In the genomic region with DNA sequence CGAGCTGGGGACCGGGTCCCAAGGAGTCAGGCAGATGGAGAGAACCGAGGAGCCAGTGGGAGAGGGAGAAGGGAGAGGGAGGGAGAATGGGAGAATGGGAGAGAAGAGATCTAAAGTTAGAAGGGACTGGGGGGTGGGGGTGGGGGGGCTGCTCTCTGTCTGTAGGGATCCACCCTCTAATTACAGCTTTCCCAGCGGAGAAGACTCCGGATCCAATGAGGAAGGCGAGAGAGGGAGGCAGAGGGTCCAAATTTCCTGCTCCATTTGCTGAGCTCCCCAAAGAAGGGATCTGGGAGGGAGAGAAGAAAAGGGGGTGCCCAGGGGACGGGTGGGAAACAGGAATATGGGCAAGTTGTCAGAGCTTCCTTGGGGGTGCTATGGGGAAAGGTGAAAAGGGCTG, we compare ENCODE assay signal across 10 mouse cellular contexts. TPM values are rescaled to one million over a fixed set of nuclear protein-coding genes. Genes with fewer than 3 reads are reported as not detected.
A peak's percentile ranks its signal among the peaks of the same experiment; 100 is the strongest.
DNase-seq lines count a peak whose midpoint lies in the region; ATAC-seq lines count a peak whose summit lies in the region.
"Had no signal": no experiment of that assay in that cellular context is flagged by ENCODE, and none has a peak within 500 bp of the region (broad histone marks: within the 10 kb centered on the region; RNA-seq: fewer than 3 reads in every experiment).

No protein-coding gene starts in this region.

- H3K27ac ChIP-seq in neural tube, embryonic 11.5 days (ENCODE audit: low read depth, low read length), result no peak overlapping the region
- peak overlapping the region; percentile 79 for H3K27ac ChIP-seq in hindbrain, embryonic 10.5 days
- no peak overlapping the region for H3K27ac ChIP-seq in liver, embryonic 15.5 days (replicated peaks)

- ATAC-seq in neural tube, embryonic 11.5 days (ENCODE audit: insufficient read depth, low FRiP score, low TSS enrichment), result no peak
- ATAC-seq in liver, embryonic 15.5 days (ENCODE audit: insufficient read depth), result no peak
- ATAC-seq in megakaryocyte-erythroid progenitor cell, adult 5-6 weeks (replicated peaks; ENCODE audit: low FRiP score, low TSS enrichment, poor library complexity, severe bottlenecking), result no peak
- ATAC-seq: Patski had no signal

- H3K4me1 ChIP-seq in neural tube, embryonic 11.5 days (ENCODE audit: control insufficient read depth, insufficient read depth, low read length), result peaks cover 6% of the 10 kb centered on the region; the same call in 1 of the 2 replicates
- peaks cover 48% of the 10 kb centered on the region for H3K4me1 ChIP-seq in hindbrain, embryonic 10.5 days (replicated peaks)
- H3K4me1 ChIP-seq in liver, embryonic 15.5 days (replicated peaks), result peaks cover 9% of the 10 kb centered on the region; the same call in 1 of the 2 replicates

- 2% methylated on average over 7 of the region's 7 CpGs for WGBS in neural tube, embryonic 11.5 days
- WGBS in hindbrain, embryonic 10.5 days, result 5% methylated on average over 7 of the region's 7 CpGs
- WGBS in liver, embryonic 15.5 days (ENCODE audit: insufficient replicate concordance), result 22% methylated on average over 7 of the region's 7 CpGs

- no peaks in the 10 kb centered on the region for H3K9me3 ChIP-seq in neural tube, embryonic 11.5 days (ENCODE audit: control insufficient read depth, low read length)
- no peaks in the 10 kb centered on the region for H3K9me3 ChIP-seq in hindbrain, embryonic 10.5 days
- H3K9me3 ChIP-seq in liver, embryonic 15.5 days (replicated peaks), result no peaks in the 10 kb centered on the region

- DNase-seq in neural tube, embryonic 11.5 days (ENCODE audit: low spot score), result no peak
- no peak for DNase-seq in neural tube, embryonic 10.5 days (ENCODE audit: extremely low spot score, low spot score)
- DNase-seq in hindbrain, embryonic 10.5 days (ENCODE audit: low spot score), result no peak
- no peak for DNase-seq in layer of hippocampus, adult 11-12 months (ENCODE audit: low spot score)
- no peak for DNase-seq in urinary bladder, adult 18-20 months (ENCODE audit: low spot score in 2 of 2)
- DNase-seq: kidney, postnatal 10 days; right cerebral cortex, postnatal 25 days had no signal

- H3K4me2 ChIP-seq in neural tube, embryonic 11.5 days (ENCODE audit: low read depth), result peak overlapping the region; percentile 37
- H3K4me2 ChIP-seq in liver, embryonic 15.5 days, result 0 out of 2 replicates have a peak overlapping the region, but pooled peaks have one; percentile 20

- no peaks in the 10 kb centered on the region for H3K36me3 ChIP-seq in neural tube, embryonic 11.5 days (ENCODE audit: control insufficient read depth, insufficient read depth, low read length)
- H3K36me3 ChIP-seq in hindbrain, embryonic 10.5 days, result no peaks in the 10 kb centered on the region
- H3K36me3 ChIP-seq in liver, embryonic 15.5 days (replicated peaks), result no peaks in the 10 kb centered on the region

- no peak overlapping the region; the same call in 1 of the 2 replicates for H3K4me3 ChIP-seq in neural tube, embryonic 11.5 days (ENCODE audit: low read depth, low read length)
- peak overlapping the region; percentile 45 for H3K4me3 ChIP-seq in hindbrain, embryonic 10.5 days
- H3K4me3 ChIP-seq in liver, embryonic 15.5 days (replicated peaks), result no peak overlapping the region

- peak overlapping the region; percentile 11 for H3K9ac ChIP-seq in neural tube, embryonic 11.5 days (ENCODE audit: low read length)
- H3K9ac ChIP-seq in liver, embryonic 15.5 days, result no peak overlapping the region; the same call in 1 of the 2 replicates

- 0 out of 2 replicates have a peak, but pooled peaks cover 3% of the 10 kb centered on the region for H3K27me3 ChIP-seq in neural tube, embryonic 11.5 days (ENCODE audit: control insufficient read depth, insufficient read depth, low read length)
- H3K27me3 ChIP-seq in hindbrain, embryonic 10.5 days (ENCODE audit: insufficient read depth, poor library complexity, severe bottlenecking), result peaks cover 87% of the 10 kb centered on the region
- H3K27me3 ChIP-seq in liver, embryonic 15.5 days, result peaks cover 94% of the 10 kb centered on the region

RNA-seq across cellular contexts. Expression of a gene that starts 0.7 kb away (rescaled TPM):
- 0.70 and 0.96 TPM in 2 replicates for polyA plus RNA-seq in neural tube, embryonic 11.5 days (2014; fragmentation: Nextera tagmentation; extraction: Ambion mirVana)
- polyA plus RNA-seq in hindbrain, embryonic 10.5 days (2016; fragmentation: Nextera tagmentation; extraction: Ambion mirVana), result 1.0 and 1.2 TPM in 2 replicates
- polyA plus RNA-seq in liver, embryonic 15.5 days (2015; fragmentation: Nextera tagmentation; extraction: Ambion mirVana), result not detected in 2 replicates
- not detected in 2 replicates for total RNA-seq in megakaryocyte-erythroid progenitor cell, adult 5-6 weeks (2014; fragmentation: Nextera tagmentation)
- total RNA-seq in megakaryocyte-erythroid progenitor cell, adult 5-6 weeks (2017), result not detected in 2 replicates
- polyA plus RNA-seq: Patski had no signal

RNA-seq across cellular contexts. Expression of a gene that starts 15.7 kb away (rescaled TPM):
- 84.7 and 86.7 TPM in 2 replicates for polyA plus RNA-seq in neural tube, embryonic 11.5 days (2014; fragmentation: Nextera tagmentation; extraction: Ambion mirVana)
- polyA plus RNA-seq in hindbrain, embryonic 10.5 days (2016; fragmentation: Nextera tagmentation; extraction: Ambion mirVana), result 102 and 122 TPM in 2 replicates
- polyA plus RNA-seq in liver, embryonic 15.5 days (2015; fragmentation: Nextera tagmentation; extraction: Ambion mirVana), result 41.7 and 48.3 TPM in 2 replicates
- 145 and 165 TPM in 2 replicates for total RNA-seq in megakaryocyte-erythroid progenitor cell, adult 5-6 weeks (2014; fragmentation: Nextera tagmentation)
- 179 and 207 TPM in 2 replicates for total RNA-seq in megakaryocyte-erythroid progenitor cell, adult 5-6 weeks (2017)

RNA-seq across cellular contexts. Expression of a gene that starts 34.7 kb away (rescaled TPM):
- polyA plus RNA-seq in neural tube, embryonic 11.5 days (2014; fragmentation: Nextera tagmentation; extraction: Ambion mirVana), result 92.9 and 102 TPM in 2 replicates
- 119 and 120 TPM in 2 replicates for polyA plus RNA-seq in hindbrain, embryonic 10.5 days (2016; fragmentation: Nextera tagmentation; extraction: Ambion mirVana)
- polyA plus RNA-seq in liver, embryonic 15.5 days (2015; fragmentation: Nextera tagmentation; extraction: Ambion mirVana), result 38.1 and 40.1 TPM in 2 replicates
- total RNA-seq in megakaryocyte-erythroid progenitor cell, adult 5-6 weeks (2014; fragmentation: Nextera tagmentation), result 85.2 and 86.5 TPM in 2 replicates
- 60.8 and 73.8 TPM in 2 replicates for total RNA-seq in megakaryocyte-erythroid progenitor cell, adult 5-6 weeks (2017)

RNA-seq across cellular contexts. Expression of a gene that starts 39.7 kb away (rescaled TPM):
- 10.4 and 11.1 TPM in 2 replicates for polyA plus RNA-seq in neural tube, embryonic 11.5 days (2014; fragmentation: Nextera tagmentation; extraction: Ambion mirVana)
- polyA plus RNA-seq in hindbrain, embryonic 10.5 days (2016; fragmentation: Nextera tagmentation; extraction: Ambion mirVana), result 6.1 and 9.3 TPM in 2 replicates
- polyA plus RNA-seq in liver, embryonic 15.5 days (2015; fragmentation: Nextera tagmentation; extraction: Ambion mirVana), result 3.5 and 3.7 TPM in 2 replicates
- 68.0 and 80.3 TPM in 2 replicates for total RNA-seq in megakaryocyte-erythroid progenitor cell, adult 5-6 weeks (2014; fragmentation: Nextera tagmentation)
- 45.0 and 62.2 TPM in 2 replicates for total RNA-seq in megakaryocyte-erythroid progenitor cell, adult 5-6 weeks (2017)

RNA-seq across cellular contexts. Expression of a gene that starts 40.3 kb away (rescaled TPM):
- 386 and 396 TPM in 2 replicates for polyA plus RNA-seq in neural tube, embryonic 11.5 days (2014; fragmentation: Nextera tagmentation; extraction: Ambion mirVana)
- 331 and 368 TPM in 2 replicates for polyA plus RNA-seq in hindbrain, embryonic 10.5 days (2016; fragmentation: Nextera tagmentation; extraction: Ambion mirVana)
- polyA plus RNA-seq in liver, embryonic 15.5 days (2015; fragmentation: Nextera tagmentation; extraction: Ambion mirVana), result 104 and 114 TPM in 2 replicates
- 210 and 293 TPM in 2 replicates for total RNA-seq in megakaryocyte-erythroid progenitor cell, adult 5-6 weeks (2014; fragmentation: Nextera tagmentation)
- total RNA-seq in megakaryocyte-erythroid progenitor cell, adult 5-6 weeks (2017), result 214 and 318 TPM in 2 replicates
